Mouse (Mus musculus) small intestine, adult 2 months (tissue): ENCODE results near the gene Fam241b. TPM values are rescaled to one million over a fixed set of nuclear protein-coding genes. Genes with fewer than 3 reads are reported as not detected.

Source experiments
- H3K27ac ChIP-seq: fragments of 200-500 bp; 2 replicates; pipeline ENCODE4 v1.5.1; 2012; ENCODE audit warnings: low read depth, low read length, control low read depth, inconsistent platforms; ENCODE audit not compliant: insufficient read depth
- H3K27me3 ChIP-seq: fragments of 200-500 bp; 2 replicates; pipeline ENCODE4 v1.6.1; 2012; ENCODE audit warnings: mild to moderate bottlenecking, moderate library complexity, low read length, inconsistent platforms; ENCODE audit not compliant: control insufficient read depth, insufficient read depth
- H3K36me3 ChIP-seq: fragments of 200-500 bp; 2 replicates; pipeline ENCODE4 v1.6.1; 2012; ENCODE audit warnings: mild to moderate bottlenecking, low read length, control low read depth, inconsistent platforms; ENCODE audit not compliant: control insufficient read depth, insufficient read depth
- H3K4me1 ChIP-seq: fragments of 200-500 bp; 2 replicates; pipeline ENCODE4 v1.6.1; 2012; ENCODE audit warnings: low read length, inconsistent platforms, mixed read lengths; ENCODE audit not compliant: control insufficient read depth, insufficient read depth, insufficient read length
- H3K4me3 ChIP-seq: fragments of 200-500 bp; 2 replicates; pipeline ENCODE4 v1.5.1; 2012; ENCODE audit warnings: low read depth, mild to moderate bottlenecking, control low read depth, inconsistent platforms, low read length, moderate library complexity
- CTCF ChIP-seq: fragments of 200-500 bp; IDR thresholded peaks from 2 replicates; pipeline ENCODE4 v1.5.1; 2012; ENCODE audit warnings: low read depth, mild to moderate bottlenecking, control low read depth, inconsistent platforms, low read length, moderate library complexity, mixed read lengths; ENCODE audit not compliant: insufficient replicate concordance, insufficient read length; ENCODE audit errors: extremely low read depth
- POLR2A ChIP-seq: fragments of 200-500 bp; IDR thresholded peaks from 2 replicates; pipeline ENCODE4 v1.6.1; 2012; ENCODE audit warnings: low read depth, mild to moderate bottlenecking, control low read depth, inconsistent platforms, low read length, moderate library complexity
- WGBS: fragments of 180-500 bp; shearing (Covaris S2); methylation state at CpG from one replicate; pipeline ENCODE4 v1.1.7; 2018; 5-methylcytosine and 5-hydroxymethylcytosine counted together
- polyA plus RNA-seq: library from polyadenylated mRNA; depleted of rRNA; stranded (reverse); fragments of >200 nt; gene quantifications from 2 replicates; pipeline ENCODE4 v1.2.3, GENCODE M21; 2012

Fam241b gene
- polyA plus RNA-seq, 1 experiment, result 11.1 TPM

- no peaks in the 10 kb centered on the region for H3K27me3 ChIP-seq
- no peak overlapping the region for H3K27ac ChIP-seq
- TF ChIP-seq POLR2A (no peak), CTCF (no peak)
- WGBS, result 53% methylated on average over 3 of the region's 3 CpGs
- no peaks in the 10 kb centered on the region for H3K4me1 ChIP-seq
- H3K4me3 ChIP-seq, result no peak overlapping the region
- 0 out of 2 replicates have a peak, but pooled peaks cover 3% of the 10 kb centered on the region for H3K36me3 ChIP-seq
These were observed 38.0 kb upstream of the Fam241b start for GRCm38 (mm10) chr10:62181701-62182100.

GRCm38 (mm10) chr10:62179944-62180343 lies 36.2 kb upstream of the Fam241b start:
- no peak overlapping the region for H3K4me3 ChIP-seq
- no peak overlapping the region for H3K27ac ChIP-seq
- H3K27me3 ChIP-seq, result no peaks in the 10 kb centered on the region
- 76% methylated on average over 3 of the region's 3 CpGs for WGBS
- no peaks in the 10 kb centered on the region for H3K36me3 ChIP-seq
- no peaks in the 10 kb centered on the region for H3K4me1 ChIP-seq
- TF ChIP-seq CTCF, result no peak
- no peak for TF ChIP-seq POLR2A

GRCm38 (mm10) chr10:62174533-62175313 lies 31.0 kb upstream of the Fam241b start:
- Histone ChIP-seq H3K4me3 (no peak overlapping the region), H3K27ac (no peak overlapping the region), H3K36me3 (no peaks in the 10 kb centered on the region), H3K27me3 (no peaks in the 10 kb centered on the region), H3K4me1 (no peaks in the 10 kb centered on the region)
- 61% methylated on average over 15 of the region's 15 CpGs for WGBS
- TF ChIP-seq POLR2A (no peak), CTCF (no peak)

- Histone ChIP-seq H3K4me3 (no peak overlapping the region), H3K36me3 (no peaks in the 10 kb centered on the region), H3K27ac (no peak overlapping the region), H3K27me3 (no peaks in the 10 kb centered on the region), H3K4me1 (no peaks in the 10 kb centered on the region)
- WGBS, result 27% methylated on average over 9 of the region's 9 CpGs
- no peak for TF ChIP-seq POLR2A
These were observed 30.3 kb upstream of the Fam241b start for GRCm38 (mm10) chr10:62173941-62174448.

GRCm38 (mm10) chr10:62172841-62173553 lies 29.3 kb upstream of the Fam241b start:
- TF ChIP-seq CTCF (no peak), POLR2A (no peak)
- 23% methylated on average over 9 of the region's 9 CpGs for WGBS
- no peaks in the 10 kb centered on the region for H3K27me3 ChIP-seq
- H3K36me3 ChIP-seq, result no peaks in the 10 kb centered on the region
- no peaks in the 10 kb centered on the region for H3K4me1 ChIP-seq
- H3K4me3 ChIP-seq, result no peak overlapping the region
- H3K27ac ChIP-seq, result no peak overlapping the region

- no peaks in the 10 kb centered on the region for H3K27me3 ChIP-seq
- H3K27ac ChIP-seq, result no peak overlapping the region
- no peaks in the 10 kb centered on the region for H3K4me1 ChIP-seq
- H3K36me3 ChIP-seq, result no peaks in the 10 kb centered on the region
- 21% methylated on average over 10 of the region's 10 CpGs for WGBS
- H3K4me3 ChIP-seq, result no peak overlapping the region
- no peak for TF ChIP-seq CTCF
- no peak for TF ChIP-seq POLR2A
These were observed 18.7 kb upstream of the Fam241b start for GRCm38 (mm10) chr10:62162410-62162809.

GRCm38 (mm10) chr10:62149929-62150328 lies 6.2 kb upstream of the Fam241b start:
- H3K36me3 ChIP-seq, result no peaks in the 10 kb centered on the region
- H3K4me3 ChIP-seq, result no peak overlapping the region
- no peaks in the 10 kb centered on the region for H3K27me3 ChIP-seq
- TF ChIP-seq CTCF, result no peak
- no peak for TF ChIP-seq POLR2A
- 56% methylated on average over 7 of the region's 7 CpGs for WGBS
- H3K4me1 ChIP-seq, result no peaks in the 10 kb centered on the region
- H3K27ac ChIP-seq, result no peak overlapping the region
